Mouse (Mus musculus) neural tube, embryonic 12.5 days (tissue): ENCODE measurements around the gene Arid2. TPM values are rescaled to one million over a fixed set of nuclear protein-coding genes. Genes with fewer than 3 reads are reported as not detected.
"Not testable (repeated sequence)": the region's sequence is repeated elsewhere in the genome, so short reads cannot be mapped to it uniquely, and the experiment has no call there.

Experiments
- ATAC-seq: fragments of 200-750 bp; cut with Nextera tagmentation; 2 replicates; pipeline ENCODE4 v1.8.0; 2017; ENCODE audit warnings: low read depth, mild to moderate bottlenecking, moderate TSS enrichment, moderate library complexity; ENCODE audit not compliant: low FRiP score
- H3K27ac ChIP-seq: fragments of 300-500 bp; sonication (generic); 2 replicates; pipeline ENCODE4 v1.5.1; 2016
- H3K27me3 ChIP-seq: fragments of 300-500 bp; sonication (generic); replicated peaks from 2 replicates; pipeline ENCODE4 v1.6.1; 2016; ENCODE audit warnings: mild to moderate bottlenecking
- H3K36me3 ChIP-seq: fragments of 300-500 bp; sonication (generic); 2 replicates; pipeline ENCODE4 v1.6.1; 2016; ENCODE audit warnings: mild to moderate bottlenecking
- H3K4me1 ChIP-seq: fragments of 300-500 bp; sonication (generic); 2 replicates; pipeline ENCODE4 v1.6.1; 2016
- H3K4me2 ChIP-seq: fragments of 300-500 bp; sonication (generic); replicated peaks from 2 replicates; pipeline ENCODE4 v1.6.1; 2016; ENCODE audit warnings: mild to moderate bottlenecking
- H3K4me3 ChIP-seq: fragments of 300-500 bp; sonication (generic); 2 replicates; pipeline ENCODE4 v1.5.1; 2016
- H3K9ac ChIP-seq: fragments of 300-500 bp; sonication (generic); 2 replicates; pipeline ENCODE4 v1.6.1; 2016; ENCODE audit warnings: mild to moderate bottlenecking
- H3K9me3 ChIP-seq: fragments of 300-500 bp; sonication (generic); 2 replicates; pipeline ENCODE4 v1.6.1; 2016; ENCODE audit warnings: mild to moderate bottlenecking
- WGBS: fragments of 180-500 bp; shearing (Covaris S2); methylation state at CpG from one replicate; pipeline ENCODE4 v1.1.7; 2016; 5-methylcytosine and 5-hydroxymethylcytosine counted together
- polyA plus RNA-seq: library from polyadenylated mRNA; unstranded; fragments of >200 nt; fragmentation: Nextera tagmentation; extraction: Ambion mirVana; gene quantifications from 2 replicates; pipeline ENCODE4 v1.2.1, GENCODE M21; 2016

Arid2 gene
- polyA plus RNA-seq, 1 experiment from 2014 or later = 32.1 TPM

- 80% methylated on average over 8 of the region's 8 CpGs for WGBS
Observed at GRCm38 (mm10) chr15:96396641-96397344, 109.5 kb downstream of the Arid2 start.

GRCm38 (mm10) chr15:96398333-96398732, 111.0 kb downstream of the Arid2 start:
- Histone ChIP-seq H3K9ac (no peak overlapping the region), H3K4me3 (no peak overlapping the region), H3K27ac (no peak overlapping the region), H3K36me3 (peaks cover 55% of the 10 kb centered on the region), H3K9me3 (no peaks in the 10 kb centered on the region), H3K4me2 (no peak overlapping the region), H3K4me1 (no peaks in the 10 kb centered on the region; the same call in 1 of the 2 replicates), H3K27me3 (no peaks in the 10 kb centered on the region)
- ATAC-seq = no peak
- WGBS = 92% methylated on average over 10 of the region's 10 CpGs

More at GRCm38 (mm10) chr15:96396641-96397344, 109.5 kb downstream of the Arid2 start:
- H3K4me2 ChIP-seq = no peak overlapping the region
- no peak for ATAC-seq
- no peaks in the 10 kb centered on the region; the same call in 1 of the 2 replicates for H3K4me1 ChIP-seq
- no peak overlapping the region for H3K27ac ChIP-seq
- H3K27me3 ChIP-seq = no peaks in the 10 kb centered on the region
- peaks cover 56% of the 10 kb centered on the region for H3K36me3 ChIP-seq
- H3K9me3 ChIP-seq = no peaks in the 10 kb centered on the region
- H3K9ac ChIP-seq = no peak overlapping the region
- H3K4me3 ChIP-seq = no peak overlapping the region

GRCm38 (mm10) chr15:96405548-96405947, 118.2 kb downstream of the Arid2 start:
- Histone ChIP-seq H3K9ac (no peak overlapping the region), H3K27ac (no peak overlapping the region), H3K4me2 (no peak overlapping the region), H3K4me3 (no peak overlapping the region), H3K9me3 (no peaks in the 10 kb centered on the region), H3K4me1 (no peaks in the 10 kb centered on the region), H3K27me3 (no peaks in the 10 kb centered on the region), H3K36me3 (peaks cover 27% of the 10 kb centered on the region)
- WGBS = 77% methylated on average over 5 of the region's 5 CpGs
- ATAC-seq = no peak

- Histone ChIP-seq H3K4me3 (no peak overlapping the region), H3K27me3 (no peaks in the 10 kb centered on the region), H3K36me3 (peaks cover 27% of the 10 kb centered on the region), H3K4me2 (no peak overlapping the region), H3K4me1 (no peaks in the 10 kb centered on the region), H3K9me3 (no peaks in the 10 kb centered on the region), H3K9ac (no peak overlapping the region), H3K27ac (no peak overlapping the region)
- WGBS = 82% methylated on average over 4 of the region's 4 CpGs
- ATAC-seq = no peak
Observed at GRCm38 (mm10) chr15:96406253-96406652, 118.9 kb downstream of the Arid2 start.

GRCm38 (mm10) chr15:96407151-96407550, 119.8 kb downstream of the Arid2 start:
- no peaks in the 10 kb centered on the region for H3K9me3 ChIP-seq
- no peak overlapping the region for H3K27ac ChIP-seq
- H3K9ac ChIP-seq = no peak overlapping the region
- WGBS = 88% methylated on average over 2 of the region's 2 CpGs
- H3K27me3 ChIP-seq = no peaks in the 10 kb centered on the region
- H3K36me3 ChIP-seq = peaks cover 24% of the 10 kb centered on the region
- no peak overlapping the region for H3K4me3 ChIP-seq
- no peaks in the 10 kb centered on the region for H3K4me1 ChIP-seq
- H3K4me2 ChIP-seq = no peak overlapping the region
- ATAC-seq = no peak

GRCm38 (mm10) chr15:96408717-96409121, 121.4 kb downstream of the Arid2 start:
- WGBS = 91% methylated on average over 6 of the region's 6 CpGs
- no peaks in the 10 kb centered on the region for H3K27me3 ChIP-seq
- no peak overlapping the region for H3K9ac ChIP-seq
- H3K4me3 ChIP-seq = no peak overlapping the region
- no peak overlapping the region for H3K27ac ChIP-seq
- H3K36me3 ChIP-seq = peaks cover 29% of the 10 kb centered on the region
- no peak overlapping the region for H3K4me2 ChIP-seq
- no peaks in the 10 kb centered on the region for H3K9me3 ChIP-seq
- ATAC-seq = no peak
- H3K4me1 ChIP-seq = no peaks in the 10 kb centered on the region

GRCm38 (mm10) chr15:96418161-96418560, 130.8 kb downstream of the Arid2 start:
- Histone ChIP-seq H3K36me3 (peaks cover 80% of the 10 kb centered on the region), H3K4me3 (no peak overlapping the region), H3K9me3 (no peaks in the 10 kb centered on the region), H3K27ac (no peak overlapping the region), H3K27me3 (no peaks in the 10 kb centered on the region), H3K9ac (no peak overlapping the region), H3K4me2 (no peak overlapping the region), H3K4me1 (no peaks in the 10 kb centered on the region)
- 95% methylated on average over 12 of the region's 12 CpGs for WGBS
- ATAC-seq = no peak

- Histone ChIP-seq H3K9me3 (no peaks in the 10 kb centered on the region), H3K27ac (no peak overlapping the region), H3K36me3 (peaks cover 64% of the 10 kb centered on the region), H3K4me2 (no peak overlapping the region), H3K4me1 (no peaks in the 10 kb centered on the region), H3K27me3 (no peaks in the 10 kb centered on the region), H3K4me3 (no peak overlapping the region), H3K9ac (no peak overlapping the region)
- WGBS = 98% methylated on average over 8 of the region's 8 CpGs
- no peak for ATAC-seq
Observed at GRCm38 (mm10) chr15:96419920-96420319, 132.6 kb downstream of the Arid2 start.

GRCm38 (mm10) chr15:96434202-96434601, 146.9 kb downstream of the Arid2 start:
- no peak overlapping the region for H3K4me2 ChIP-seq
- no peak overlapping the region for H3K4me3 ChIP-seq
- H3K36me3 ChIP-seq = peaks cover 39% of the 10 kb centered on the region
- no peak overlapping the region for H3K27ac ChIP-seq
- WGBS = 93% methylated on average over 1 of the region's 1 CpGs
- no peaks in the 10 kb centered on the region for H3K9me3 ChIP-seq
- H3K9ac ChIP-seq = no peak overlapping the region
- no peak for ATAC-seq
- H3K27me3 ChIP-seq = no peaks in the 10 kb centered on the region
- no peaks in the 10 kb centered on the region for H3K4me1 ChIP-seq

GRCm38 (mm10) chr15:96441480-96441879, 154.2 kb downstream of the Arid2 start:
- not testable (repeated sequence) for H3K4me3 ChIP-seq, H3K4me1 ChIP-seq, H3K4me2 ChIP-seq, H3K27me3 ChIP-seq, H3K27ac ChIP-seq, H3K9me3 ChIP-seq, ATAC-seq, H3K9ac ChIP-seq, H3K36me3 ChIP-seq
- 86% methylated on average over 6 of the region's 6 CpGs for WGBS

- Histone ChIP-seq H3K4me1 (no peaks in the 10 kb centered on the region), H3K4me3 (no peak overlapping the region), H3K9me3 (no peaks in the 10 kb centered on the region), H3K27me3 (no peaks in the 10 kb centered on the region), H3K4me2 (no peak overlapping the region), H3K36me3 (peaks cover 22% of the 10 kb centered on the region), H3K9ac (no peak overlapping the region), H3K27ac (no peak overlapping the region)
- 93% methylated on average over 10 of the region's 10 CpGs for WGBS
- ATAC-seq = no peak
Observed at GRCm38 (mm10) chr15:96446785-96447184, 159.5 kb downstream of the Arid2 start.

GRCm38 (mm10) chr15:96448656-96449299, 161.5 kb downstream of the Arid2 start:
- H3K27me3 ChIP-seq = no peaks in the 10 kb centered on the region
- H3K4me2 ChIP-seq = no peak overlapping the region
- H3K27ac ChIP-seq = no peak overlapping the region
- no peak overlapping the region for H3K9ac ChIP-seq
- no peak for ATAC-seq
- WGBS = 96% methylated on average over 7 of the region's 7 CpGs
- H3K36me3 ChIP-seq = peaks cover 26% of the 10 kb centered on the region
- no peak overlapping the region for H3K4me3 ChIP-seq
- no peaks in the 10 kb centered on the region for H3K9me3 ChIP-seq
- no peaks in the 10 kb centered on the region for H3K4me1 ChIP-seq

- Histone ChIP-seq H3K27me3 (no peaks in the 10 kb centered on the region), H3K27ac (no peak overlapping the region), H3K4me1 (peaks cover 7% of the 10 kb centered on the region), H3K4me3 (no peak overlapping the region), H3K4me2 (no peak overlapping the region), H3K36me3 (peaks cover 19% of the 10 kb centered on the region), H3K9ac (no peak overlapping the region), H3K9me3 (no peaks in the 10 kb centered on the region)
- ATAC-seq = no peak
- WGBS = 92% methylated on average over 1 of the region's 1 CpGs
Observed at GRCm38 (mm10) chr15:96453346-96453745, 166.0 kb downstream of the Arid2 start.
